Mouse (Mus musculus) T-cell, adult 2 months (primary cell): ENCODE data around the gene Snrnp27.

Experiments
- DNase-seq: peaks from one replicate; pipeline ENCODE4 v3.0.0; 2022; ENCODE audit warnings: low spot score

Gene Snrnp27

GRCm38 (mm10) chr6:86683872-86684654 is at the start of gene Snrnp27:
TSS of gene Snrnp27 (minus strand) at chr6:86684522.
- peak; percentile 92 for DNase-seq

GRCm38 (mm10) chr6:86733183-86733876 is 49.0 kb upstream of the Snrnp27 start, which contains the start of gene Gmcl1:
TSS of gene Gmcl1 (minus strand) at chr6:86733383.
- peak; percentile 97 for DNase-seq

- no peak for DNase-seq
These were observed 48.2 kb upstream of the Snrnp27 start for GRCm38 (mm10) chr6:86732276-86733173.

- DNase-seq: no peak
These were observed 44.4 kb upstream of the Snrnp27 start for GRCm38 (mm10) chr6:86728711-86729110.

- DNase-seq: no peak
These were observed 37.7 kb upstream of the Snrnp27 start for GRCm38 (mm10) chr6:86721977-86722376.

- no peak for DNase-seq
These were observed 23.9 kb upstream of the Snrnp27 start for GRCm38 (mm10) chr6:86708072-86708774.

GRCm38 (mm10) chr6:86702577-86702976 is 18.3 kb upstream of the Snrnp27 start:
- DNase-seq: no peak

- no peak for DNase-seq
These were observed 13.6 kb upstream of the Snrnp27 start for GRCm38 (mm10) chr6:86697903-86698302.

- DNase-seq: no peak
These were observed 11.9 kb upstream of the Snrnp27 start for GRCm38 (mm10) chr6:86696213-86696612.

- peak; percentile 66 for DNase-seq
These were observed 10.1 kb upstream of the Snrnp27 start for GRCm38 (mm10) chr6:86694465-86694864.

GRCm38 (mm10) chr6:86689671-86690070 is 5.3 kb upstream of the Snrnp27 start:
- no peak for DNase-seq

- no peak for DNase-seq
These were observed 2.6 kb upstream of the Snrnp27 start for GRCm38 (mm10) chr6:86686971-86687370.

- no peak for DNase-seq
These were observed 311 bp upstream of the Snrnp27 start for GRCm38 (mm10) chr6:86684655-86685011.

- no peak for DNase-seq
These were observed 3.0 kb downstream of the Snrnp27 start for GRCm38 (mm10) chr6:86681289-86681688.

- no peak for DNase-seq
These were observed 6.0 kb downstream of the Snrnp27 start for GRCm38 (mm10) chr6:86678341-86678740.

- peak; percentile 69 for DNase-seq
These were observed 13.4 kb downstream of the Snrnp27 start for GRCm38 (mm10) chr6:86670873-86671272.

GRCm38 (mm10) chr6:86669240-86669727 is 15.0 kb downstream of the Snrnp27 start:
- DNase-seq: peak; percentile 100

GRCm38 (mm10) chr6:86668580-86669239 is 15.6 kb downstream of the Snrnp27 start, which contains the start of gene Mxd1:
TSS of gene Mxd1 (minus strand) at chr6:86669161.
- DNase-seq: no peak

GRCm38 (mm10) chr6:86667061-86667460 is 17.3 kb downstream of the Snrnp27 start:
- no peak for DNase-seq

- no peak for DNase-seq
These were observed 18.6 kb downstream of the Snrnp27 start for GRCm38 (mm10) chr6:86665560-86666307.
